Mouse (Mus musculus) lung, postnatal 0 days (tissue): ENCODE results near the gene Sele.

ENCODE experiments used
- CTCF ChIP-seq: IDR thresholded peaks from 2 replicates; pipeline ENCODE4 v1.5.1; 2016; ENCODE audit warnings: antibody characterized with exemption, mild to moderate bottlenecking
- EP300 ChIP-seq: IDR thresholded peaks from 2 replicates; pipeline ENCODE4 v1.6.1; 2016; ENCODE audit warnings: antibody characterized with exemption, mild to moderate bottlenecking, control low read depth

GRCm38 (mm10) chr1:164075416-164075815, 27.4 kb downstream of the Sele start:
- TF ChIP-seq CTCF (no peak), EP300 (no peak)
